Mouse (Mus musculus) layer of hippocampus, postnatal 25 days (tissue): ENCODE results near the gene 0610009B22Rik. TPM values are rescaled to one million over a fixed set of nuclear protein-coding genes. Genes with fewer than 3 reads are reported as not detected.

Experiments
- DNase-seq, 2 experiments: peaks; one replicate each; pipeline ENCODE4 v3.0.0; 2022; ENCODE audit warnings: mixed read lengths in 2 of 2, low spot score in 1 of 2; ENCODE audit errors: extremely low spot score in 1 of 2
- total RNA-seq, 2 experiments: library from RNA; stranded (reverse); gene quantifications; 2 replicates each; pipeline ENCODE4 v1.2.3; 2021

The 0610009B22Rik gene
- total RNA-seq, 2 experiments from 2014 or later: 36.6 to 44.4 TPM

GRCm38 (mm10) chr11:51661867-51662365, 26.8 kb downstream of the 0610009B22Rik start:
- DNase-seq: no peak

GRCm38 (mm10) chr11:51658705-51659104, 30.0 kb downstream of the 0610009B22Rik start:
- no peak for DNase-seq

- DNase-seq: no peak
These were observed 30.4 kb downstream of the 0610009B22Rik start for GRCm38 (mm10) chr11:51658291-51658690.

GRCm38 (mm10) chr11:51656798-51657521, 31.7 kb downstream of the 0610009B22Rik start:
- DNase-seq: no peak

- DNase-seq: no peak
These were observed 33.8 kb downstream of the 0610009B22Rik start for GRCm38 (mm10) chr11:51654891-51655290.

- no peak for DNase-seq
These were observed 34.9 kb downstream of the 0610009B22Rik start for GRCm38 (mm10) chr11:51653736-51654135.

GRCm38 (mm10) chr11:51652889-51653418, 35.7 kb downstream of the 0610009B22Rik start:
- no peak for DNase-seq

- no peak for DNase-seq
These were observed 37.8 kb downstream of the 0610009B22Rik start, which contains the start of the genes N4bp3 and D930048N14Rik for GRCm38 (mm10) chr11:51650691-51651515. TSS of gene N4bp3 (minus strand) at chr11:51650842. TSS of gene D930048N14Rik (plus strand) at chr11:51650954.

GRCm38 (mm10) chr11:51650261-51650660, 38.4 kb downstream of the 0610009B22Rik start:
- no peak for DNase-seq

GRCm38 (mm10) chr11:51649889-51650199, 38.8 kb downstream of the 0610009B22Rik start:
- DNase-seq: no peak

- DNase-seq: no peak
These were observed 39.4 kb downstream of the 0610009B22Rik start for GRCm38 (mm10) chr11:51649111-51649888.

- no peak for DNase-seq
These were observed 40.1 kb downstream of the 0610009B22Rik start for GRCm38 (mm10) chr11:51648566-51648965.

GRCm38 (mm10) chr11:51646751-51647667, 41.7 kb downstream of the 0610009B22Rik start:
- no peak for DNase-seq

GRCm38 (mm10) chr11:51646245-51646644, 42.4 kb downstream of the 0610009B22Rik start:
- DNase-seq: no peak

- no peak for DNase-seq
These were observed 43.4 kb downstream of the 0610009B22Rik start for GRCm38 (mm10) chr11:51645293-51645692.

GRCm38 (mm10) chr11:51644217-51644616, 44.5 kb downstream of the 0610009B22Rik start:
- no peak for DNase-seq

- DNase-seq: no peak
These were observed 44.9 kb downstream of the 0610009B22Rik start for GRCm38 (mm10) chr11:51643761-51644160.

GRCm38 (mm10) chr11:51643202-51643601, 45.5 kb downstream of the 0610009B22Rik start:
- no peak for DNase-seq

GRCm38 (mm10) chr11:51640748-51641147, 47.9 kb downstream of the 0610009B22Rik start:
- no peak for DNase-seq
